Mouse (Mus musculus): ENCODE measurements around the gene Rbm5.
A peak's percentile ranks its signal among the peaks of the same experiment; 100 is the strongest.

The Rbm5 gene

DNA sequence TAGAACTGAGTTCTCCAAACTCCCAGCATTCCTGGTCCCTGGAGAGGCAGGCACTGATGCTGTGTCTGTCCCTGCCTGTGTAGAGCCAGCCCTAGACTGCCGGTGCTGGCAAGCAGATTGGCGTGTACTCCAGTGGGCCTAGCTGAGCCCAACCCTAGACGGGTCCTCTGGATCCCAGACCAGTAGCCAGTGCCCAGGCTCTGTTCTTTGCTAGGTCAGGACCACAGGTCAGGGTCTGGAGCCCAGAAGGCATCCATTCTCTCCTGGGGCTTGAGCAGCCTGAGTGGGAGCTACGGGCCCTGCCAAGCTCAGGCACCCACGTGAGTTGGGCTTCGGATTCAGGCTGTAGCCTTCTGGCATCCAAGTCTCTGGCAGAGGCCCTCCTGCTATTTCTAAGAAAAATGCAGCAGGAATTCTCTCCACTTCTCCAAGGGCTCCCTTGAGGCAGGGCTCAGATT lies 70.7 kb downstream of the Rbm5 start:
- DNase-seq (ENCODE audit: low spot score) = peak; percentile 50

GRCm38 (mm10) chr9:107699376-107699980 lies 71.3 kb downstream of the Rbm5 start:
- DNase-seq (ENCODE audit: low spot score) = no peak

- DNase-seq (ENCODE audit: low spot score) = no peak
Measured at GRCm38 (mm10) chr9:107698611-107699190, 72.1 kb downstream of the Rbm5 start.

GRCm38 (mm10) chr9:107697811-107698521 lies 72.8 kb downstream of the Rbm5 start:
- no peak for DNase-seq (ENCODE audit: low spot score)

DNA sequence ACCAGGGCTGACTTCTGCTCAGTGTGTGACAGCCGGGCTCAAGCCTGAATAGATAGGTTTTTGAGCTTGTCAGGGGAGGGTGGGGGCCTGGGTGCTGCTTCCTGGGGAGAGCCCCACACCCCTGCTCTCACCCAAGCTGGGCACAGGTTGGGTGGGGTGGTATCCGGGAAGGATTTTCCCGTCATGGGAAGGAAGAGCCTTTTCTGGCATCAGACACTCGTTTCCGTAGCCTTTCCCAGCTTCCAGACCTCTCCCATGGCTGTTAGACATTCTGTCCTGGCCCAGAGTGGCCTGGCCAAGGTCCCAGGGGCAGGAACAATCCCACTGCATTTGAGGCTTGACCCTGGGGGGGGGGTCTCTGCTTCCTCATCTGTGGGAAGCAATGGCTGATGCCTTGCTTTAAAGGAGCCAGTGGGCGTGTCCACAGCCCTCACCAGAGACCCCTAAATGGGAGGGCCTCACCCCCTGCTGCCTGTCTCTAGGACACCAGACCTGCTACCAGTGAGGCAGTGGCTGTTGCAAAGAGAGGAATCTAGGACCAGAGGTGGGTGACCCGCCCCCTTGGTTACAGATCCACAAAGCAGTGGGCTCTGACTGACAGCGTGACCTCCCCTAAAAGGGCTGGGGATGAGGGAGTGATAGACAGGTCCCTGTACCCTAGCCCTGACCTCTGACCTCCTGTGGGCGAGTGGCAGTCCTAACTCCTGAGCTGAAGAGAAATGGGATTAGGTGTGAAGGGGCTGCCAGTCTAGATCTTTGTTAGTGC lies 73.8 kb downstream of the Rbm5 start:
- DNase-seq (ENCODE audit: low spot score) = no peak

- DNase-seq (ENCODE audit: low spot score) = no peak
Measured at GRCm38 (mm10) chr9:107696106-107696479, 74.7 kb downstream of the Rbm5 start.

DNA sequence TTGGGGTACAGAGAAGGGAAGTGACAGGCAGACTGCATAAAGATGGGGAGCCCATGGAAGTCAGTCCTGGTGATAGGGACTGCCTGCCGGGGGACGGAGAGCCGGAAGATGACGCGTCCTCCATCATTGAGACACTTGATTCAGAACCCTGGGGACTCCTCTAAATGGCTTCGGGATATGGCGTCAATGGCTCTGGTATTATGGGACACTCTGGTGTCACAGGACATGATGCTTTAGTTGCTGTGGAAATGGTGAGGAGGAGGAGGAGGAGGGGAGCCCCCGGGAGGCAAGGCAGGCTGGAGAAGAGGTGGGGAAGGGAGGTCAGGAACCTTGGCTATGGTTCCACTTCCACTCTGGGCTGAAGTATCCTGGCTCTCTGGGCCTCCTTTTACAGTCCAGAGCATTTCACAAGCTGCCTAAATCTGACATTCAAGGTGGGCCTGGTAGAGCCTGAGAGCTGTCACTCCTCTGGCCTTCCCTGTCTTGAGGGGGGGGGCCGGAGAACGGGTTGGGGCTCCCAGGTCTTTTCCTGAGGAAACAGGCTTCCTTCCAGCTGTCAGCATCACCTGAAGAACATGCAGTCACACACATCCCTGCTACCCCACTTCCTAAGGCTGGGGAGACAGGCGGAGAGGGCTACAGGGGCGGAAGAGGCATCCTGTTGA lies 75.2 kb downstream of the Rbm5 start:
- no peak for DNase-seq (ENCODE audit: low spot score)

- no peak for DNase-seq (ENCODE audit: low spot score)
Measured at GRCm38 (mm10) chr9:107694627-107695026, 76.2 kb downstream of the Rbm5 start.

GRCm38 (mm10) chr9:107693433-107693987 lies 77.3 kb downstream of the Rbm5 start:
- DNase-seq (ENCODE audit: low spot score) = no peak

- no peak for DNase-seq (ENCODE audit: low spot score)
Measured at GRCm38 (mm10) chr9:107692785-107693184, 78.0 kb downstream of the Rbm5 start.

DNA sequence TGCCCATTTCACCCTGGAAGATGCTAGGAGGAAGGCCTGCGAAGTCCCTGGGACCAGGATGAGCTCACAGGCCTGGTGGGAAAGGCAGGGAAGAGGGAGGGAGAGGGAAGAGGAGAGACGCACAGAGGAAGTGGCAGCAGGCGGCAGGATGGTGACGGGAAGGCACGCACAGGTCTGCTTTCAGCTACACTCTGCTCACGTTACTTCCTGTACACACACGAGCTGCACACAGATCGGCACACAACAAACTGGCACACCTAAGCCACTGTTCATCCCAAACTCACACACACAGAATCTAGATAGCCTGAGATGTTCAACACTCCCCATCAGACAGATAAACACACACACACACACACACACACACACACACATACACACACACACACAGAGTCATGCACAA lies 80.4 kb downstream of the Rbm5 start:
- DNase-seq (ENCODE audit: low spot score) = no peak
